Mouse (Mus musculus) stomach, embryonic 16.5 days (tissue): ENCODE measurements around the gene 1600014C23Rik. TPM values are rescaled to one million over a fixed set of nuclear protein-coding genes. Genes with fewer than 3 reads are reported as not detected.

Experiments used
- polyA plus RNA-seq: library from polyadenylated mRNA; unstranded; fragments of >200 nt; fragmentation: Nextera tagmentation; extraction: Ambion mirVana; gene quantifications from 2 replicates; pipeline ENCODE4 v1.2.1, GENCODE M21; 2015

Gene 1600014C23Rik
- polyA plus RNA-seq, 1 experiment from 2014 or later, result not detected

Other genes with a start within 250 kb of the 1600014C23Rik start
- 17.0 and 18.6 TPM in 2 replicates for gene Aars2, start 227.0 kb downstream of the 1600014C23Rik start, polyA plus RNA-seq
- gene Tcte1, start 210.4 kb downstream of the 1600014C23Rik start, polyA plus RNA-seq, result 0.25 and 0.28 TPM in 2 replicates
- gene Tmem151b, start 184.2 kb downstream of the 1600014C23Rik start, polyA plus RNA-seq, result 2.1 and 2.2 TPM in 2 replicates
- 4.2 and 4.4 TPM in 2 replicates for gene Nfkbie, start 178.1 kb downstream of the 1600014C23Rik start, polyA plus RNA-seq
- gene Slc35b2, start 170.0 kb downstream of the 1600014C23Rik start, polyA plus RNA-seq, result 115 and 117 TPM in 2 replicates
- gene Hsp90ab1, start 160.6 kb downstream of the 1600014C23Rik start, polyA plus RNA-seq, result 1,400 and 1,468 TPM in 2 replicates
- 85.3 and 90.0 TPM in 2 replicates for gene Slc29a1, start 134.2 kb downstream of the 1600014C23Rik start, polyA plus RNA-seq
- 0.67 and 3.5 TPM in 2 replicates for gene Mymx, start 131.7 kb downstream of the 1600014C23Rik start, polyA plus RNA-seq
- 0.36 and 0.45 TPM in 2 replicates for gene Capn11, start 74.5 kb downstream of the 1600014C23Rik start, polyA plus RNA-seq
- 142 and 152 TPM in 2 replicates for gene Mrpl14, start 47.5 kb downstream of the 1600014C23Rik start, polyA plus RNA-seq
- gene Tmem63b, start 46.9 kb downstream of the 1600014C23Rik start, polyA plus RNA-seq, result 33.6 and 34.4 TPM in 2 replicates